Mouse (Mus musculus) CH12.LX (cell line): Measurements from ENCODE around the gene Itpk1.

ENCODE experiments used
- CHD1 ChIP-seq: IDR thresholded peaks from 2 replicates; pipeline ENCODE4 v1.6.1; 2012; ENCODE audit warnings: low read depth, low read length, improper control_type of control experiment, inconsistent platforms
- CTCF ChIP-seq, 2 experiments: IDR thresholded peaks in 1 of 2; conservative IDR thresholded peaks in 1 of 2; 2 replicates each; pipeline ENCODE4 v1.5.1; 2011 to 2012; ENCODE audit warnings: low read depth in 2 of 2, low read length in 2 of 2, improper control_type of control experiment in 1 of 2, inconsistent platforms in 1 of 2, mild to moderate bottlenecking in 1 of 2, moderate library complexity in 1 of 2
- JUND ChIP-seq: conservative IDR thresholded peaks from 2 replicates; pipeline ENCODE4 v1.6.1; 2011; ENCODE audit warnings: low read depth, low read length, improper control_type of control experiment
- MAFK ChIP-seq: IDR thresholded peaks from 2 replicates; pipeline ENCODE4 v1.6.1; 2011; ENCODE audit warnings: low read length, improper control_type of control experiment; ENCODE audit not compliant: insufficient replicate concordance
- MAX ChIP-seq: IDR thresholded peaks from 2 replicates; pipeline ENCODE4 v1.6.1; 2011; ENCODE audit warnings: low read length, improper control_type of control experiment
- MAZ ChIP-seq: IDR thresholded peaks from 2 replicates; pipeline ENCODE4 v1.6.1; 2012; ENCODE audit warnings: low read depth, mild to moderate bottlenecking, inconsistent platforms, low read length, improper control_type of control experiment, moderate library complexity
- MYC ChIP-seq: IDR thresholded peaks from 2 replicates; pipeline ENCODE4 v1.6.1; 2011; ENCODE audit warnings: low read depth, mild to moderate bottlenecking, improper control_type of control experiment, low read length
- POLR2A ChIP-seq: IDR thresholded peaks from 2 replicates; pipeline ENCODE4 v1.6.1; 2011; ENCODE audit warnings: low read depth, mild to moderate bottlenecking, improper control_type of control experiment, low read length
- USF1 ChIP-seq: IDR thresholded peaks from 2 replicates; pipeline ENCODE4 v1.6.1; 2014; ENCODE audit warnings: low read depth, mild to moderate bottlenecking, inconsistent platforms, low read length, improper control_type of control experiment

DNA sequence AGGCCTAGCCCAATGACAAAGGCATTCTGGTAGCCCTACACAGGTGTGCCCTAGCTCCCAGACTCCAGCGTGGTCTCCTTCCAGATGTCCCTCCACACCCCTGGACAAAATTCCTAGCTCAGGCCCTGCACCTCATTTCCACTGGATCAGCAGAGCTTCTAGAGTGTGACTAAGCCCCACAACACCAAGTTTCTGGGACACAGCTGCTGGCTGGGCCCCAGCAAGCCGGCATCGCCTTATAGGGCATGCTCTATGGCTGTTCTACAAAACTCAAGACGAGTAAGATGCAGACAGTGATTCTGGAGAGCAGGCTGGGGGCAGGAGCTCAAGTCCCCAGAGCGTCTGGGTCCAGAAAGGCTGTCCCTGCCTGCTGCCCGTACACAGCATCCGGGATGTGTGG is 43.0 kb downstream of the Itpk1 start:
- TF ChIP-seq CTCF (conservative IDR thresholded peaks at IDR 0.05 in 1 of 2, IDR thresholded peaks at IDR 0.05 in 1 of 2; ENCODE audit: low read depth in 2 of 2, low read length in 2 of 2) = no peak
- TF ChIP-seq JUND = no peak
- TF ChIP-seq MYC = no peak
- no peak for TF ChIP-seq CHD1
- no peak for TF ChIP-seq USF1
- TF ChIP-seq MAZ = no peak
- TF ChIP-seq MAFK = no peak
- no peak for TF ChIP-seq MAX
- no peak for TF ChIP-seq POLR2A
